Comparison of ENCODE assay signal across 23 mouse cellular contexts in the genomic region with DNA sequence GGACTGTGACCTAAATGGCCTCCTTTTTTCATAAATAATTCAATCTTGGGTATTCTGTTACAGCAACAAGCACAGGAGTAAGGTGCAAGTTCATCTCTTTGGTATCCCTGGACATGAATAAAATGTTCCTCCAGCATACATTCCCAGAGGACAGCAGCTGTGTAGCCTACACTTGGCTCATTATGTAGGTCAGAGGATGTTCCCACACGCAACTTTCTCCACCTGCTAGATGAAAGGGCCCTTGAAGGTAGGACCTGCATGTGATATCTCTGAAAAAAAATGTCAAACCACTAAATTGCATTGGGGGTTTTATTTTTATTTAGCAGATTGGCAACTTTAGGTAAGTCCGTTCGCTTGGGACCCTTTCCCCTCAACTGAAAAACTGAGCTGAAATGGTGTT.
"Had no signal": no experiment of that assay in that cellular context is flagged by ENCODE, and none has a peak within 500 bp of the region (broad histone marks: within the 10 kb centered on the region; RNA-seq: fewer than 3 reads in every experiment).

No protein-coding gene starts in this region.

- H3K36me3 ChIP-seq: heart, embryonic 13.5 days; heart, embryonic 15.5 days; hindbrain, embryonic 13.5 days; hindbrain, embryonic 15.5 days; limb, embryonic 10.5 days; limb, embryonic 12.5 days had no signal

- H3K27ac ChIP-seq: gastrocnemius, adult 2 months; heart, embryonic 13.5 days; heart, embryonic 15.5 days; hindbrain, embryonic 13.5 days; hindbrain, embryonic 15.5 days; hindbrain, postnatal 0 days; layer of hippocampus, adult 2 months; left cerebral cortex, adult 2 months; limb, embryonic 10.5 days; limb, embryonic 12.5 days had no signal

- ATAC-seq: hindbrain, postnatal 0 days; intestine, embryonic 16.5 days had no signal

- DNase-seq: gastrocnemius, adult 2 months; gastrocnemius, postnatal 10 days; gastrocnemius, postnatal 25 days; heart, adult 18-20 months; heart, postnatal 14 days; heart, postnatal 36 days; kidney, adult 11 months; kidney, adult 2 months; kidney, adult 9 months; kidney, postnatal 10 days; kidney, postnatal 25 days; kidney, postnatal 4 days had no signal

- H3K4me3 ChIP-seq: gastrocnemius, adult 2 months; heart, embryonic 13.5 days; heart, embryonic 15.5 days; hindbrain, embryonic 13.5 days; hindbrain, embryonic 15.5 days; layer of hippocampus, adult 2 months; left cerebral cortex, adult 2 months; limb, embryonic 10.5 days; limb, embryonic 12.5 days had no signal

- H3K27me3 ChIP-seq: heart, embryonic 13.5 days; heart, embryonic 15.5 days; hindbrain, embryonic 13.5 days; hindbrain, embryonic 15.5 days had no signal

- H3K9ac ChIP-seq: heart, embryonic 13.5 days; heart, embryonic 15.5 days; hindbrain, embryonic 13.5 days; hindbrain, embryonic 15.5 days; limb, embryonic 12.5 days had no signal

- H3K9me3 ChIP-seq: heart, embryonic 13.5 days; heart, embryonic 15.5 days; hindbrain, embryonic 13.5 days; hindbrain, embryonic 15.5 days; limb, embryonic 10.5 days; limb, embryonic 12.5 days had no signal

- H3K4me1 ChIP-seq: heart, embryonic 13.5 days; heart, embryonic 15.5 days; hindbrain, embryonic 15.5 days had no signal

- H3K4me2 ChIP-seq: heart, embryonic 11.5 days; heart, embryonic 13.5 days; heart, embryonic 15.5 days; hindbrain, embryonic 13.5 days; hindbrain, embryonic 15.5 days; limb, embryonic 12.5 days had no signal
